Mouse (Mus musculus): ENCODE results near the gene Cldn4. TPM values are rescaled to one million over a fixed set of nuclear protein-coding genes. Genes with fewer than 3 reads are reported as not detected.

The Cldn4 gene
- total RNA-seq, 2 experiments from 2014 or later, result not detected

Other genes with a start within 250 kb of the Cldn4 start
- 10 to 100 TPM; 14.1 to 15.7 TPM for gene Eln, start 199.6 kb downstream of the Cldn4 start, total RNA-seq (2021)
- not detected for gene Tmem270, start 40.2 kb downstream of the Cldn4 start, total RNA-seq (2021)
- not detected for gene Cldn13, start 31.4 kb downstream of the Cldn4 start, total RNA-seq (2021)
- 1 to 10 TPM; 4.2 to 5.6 TPM for gene Mettl27, start 14.6 kb downstream of the Cldn4 start, total RNA-seq (2021)
- under 1 TPM; 0.18 to 0.36 TPM for gene Cldn3, start 39.3 kb upstream of the Cldn4 start, total RNA-seq (2021)
- gene Abhd11, start 62.2 kb upstream of the Cldn4 start, total RNA-seq (2021), result 10 to 100 TPM; 45.1 to 49.8 TPM
- under 1 TPM; 0.18 to 0.40 TPM for gene Stx1a, start 76.5 kb upstream of the Cldn4 start, total RNA-seq (2021)
- 10 to 100 TPM; 26.7 to 28.1 TPM for gene Dnajc30, start 117.3 kb upstream of the Cldn4 start, total RNA-seq (2021)
- 10 to 100 TPM; 28.2 to 35.7 TPM for gene Bud23, start 118.0 kb upstream of the Cldn4 start, total RNA-seq (2021)
- gene Vps37d, start 131.3 kb upstream of the Cldn4 start, total RNA-seq (2021), result under 1 TPM; 0.25 to 0.52 TPM
- gene Mlxipl, start 143.0 kb upstream of the Cldn4 start, total RNA-seq (2021), result 10 to 100 TPM; 54.5 to 64.1 TPM
- gene Tbl2, start 202.7 kb upstream of the Cldn4 start, total RNA-seq (2021), result 1 to 10 TPM; 7.0 to 7.6 TPM
- 10 to 100 TPM; 26.3 to 31.3 TPM for gene Bcl7b, start 221.3 kb upstream of the Cldn4 start, total RNA-seq (2021)
- 10 to 100 TPM; 32.9 to 34.8 TPM for gene Baz1b, start 240.3 kb upstream of the Cldn4 start, total RNA-seq (2021)